Mouse (Mus musculus): Measurements from ENCODE around the gene Gne.

DNA sequence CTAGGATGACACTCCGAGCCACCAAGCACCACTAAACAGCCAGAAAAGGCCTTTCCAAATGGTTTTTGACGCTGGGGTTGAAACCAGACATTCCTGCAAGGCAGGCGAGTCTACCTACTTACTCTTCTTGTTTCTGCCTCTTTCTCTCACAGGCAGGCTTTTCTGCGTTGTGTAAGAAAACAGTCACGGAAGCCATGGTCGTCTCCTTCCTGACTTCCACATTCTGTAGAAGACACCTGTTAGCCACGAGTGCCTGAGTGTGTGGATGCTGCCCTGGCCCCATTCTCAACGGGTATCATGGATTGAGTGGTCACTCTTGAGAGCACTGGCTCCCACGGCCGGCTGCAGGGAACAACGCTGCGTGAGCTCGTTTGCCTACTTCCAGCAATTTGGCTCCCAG is 31.1 kb upstream of the Gne start:
- no peak for TF ChIP-seq CTCF (IDR thresholded peaks at IDR 0.05; ENCODE audit: borderline replicate concordance, extremely low read depth, insufficient read depth, insufficient read length)
- TF ChIP-seq POLR2A (IDR thresholded peaks at IDR 0.05; ENCODE audit: borderline replicate concordance, extremely low read depth, insufficient read depth, insufficient read length, poor library complexity, severe bottlenecking): no peak
